Mouse (Mus musculus): Measurements from ENCODE around the gene Tubgcp3.
"Not testable (repeated sequence)": the region's sequence is repeated elsewhere in the genome, so short reads cannot be mapped to it uniquely, and the experiment has no call there.

Tubgcp3 gene

DNA sequence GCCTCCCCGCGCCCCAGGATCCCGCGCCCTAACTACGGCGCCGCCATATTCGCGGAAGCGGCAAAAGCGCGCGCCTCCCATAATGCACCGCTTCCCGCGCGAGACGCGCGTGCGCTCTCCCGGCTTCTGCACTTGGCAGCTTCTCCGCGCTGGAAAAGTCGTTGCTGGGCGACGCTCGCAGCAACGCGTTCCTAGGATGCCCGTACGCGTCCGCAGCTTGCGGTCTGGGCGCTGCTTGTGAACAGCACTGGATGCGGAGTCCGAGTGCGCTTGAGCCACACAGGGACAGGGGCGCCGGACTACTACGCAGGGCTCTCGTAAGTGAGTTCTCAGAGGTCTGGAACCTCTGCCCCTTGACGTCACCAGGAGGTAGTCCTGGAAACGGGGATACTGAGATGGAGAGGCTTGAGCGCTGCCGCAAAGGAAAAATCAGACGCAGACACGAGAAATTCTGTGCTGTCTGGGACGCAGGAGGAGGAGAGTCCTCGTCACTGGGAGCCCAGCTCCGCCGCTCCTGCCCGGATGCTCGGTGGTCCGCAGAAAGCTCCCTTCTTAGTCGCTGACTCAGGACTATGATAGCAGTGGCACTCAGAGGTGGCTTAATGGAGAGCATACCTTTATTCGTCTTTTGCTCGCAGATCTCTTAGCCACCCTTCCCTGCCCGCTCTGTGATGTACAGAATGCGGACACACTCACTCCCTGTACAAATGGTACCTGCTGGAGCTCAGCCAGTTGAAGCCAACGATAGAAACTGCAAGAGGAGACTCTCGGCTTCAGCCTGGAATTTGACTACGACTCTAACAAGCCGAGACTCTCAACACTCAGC is at the start of gene Tubgcp3:
Gene Tubgcp3 (minus strand): TSS at position 193 of the 826 bp plus-strand sequence.
- peak; percentile 61 to 87 for DNase-seq (ENCODE audit: low spot score in 2 of 2)

DNA sequence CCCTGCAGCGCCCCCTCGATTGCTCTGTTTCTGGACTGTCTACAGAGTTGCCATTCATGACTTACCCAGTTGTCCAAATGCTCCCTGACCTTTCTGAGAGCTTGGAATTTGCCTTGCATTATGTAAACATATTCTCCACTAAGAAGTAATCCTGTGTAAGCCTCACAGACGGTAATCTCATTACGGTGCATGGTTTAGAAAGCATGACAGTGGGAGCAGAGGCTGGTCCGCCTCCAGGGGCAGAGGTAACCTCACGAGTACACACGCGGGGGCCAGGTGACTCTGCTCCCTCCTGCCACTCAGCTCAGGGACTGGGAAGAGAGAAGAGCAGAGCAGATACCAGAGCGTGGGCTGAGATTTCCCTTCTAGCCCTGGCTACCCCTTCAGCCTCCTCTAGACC is 47.0 kb upstream of the Tubgcp3 start:
- no peak for DNase-seq (ENCODE audit: low spot score in 2 of 2)

DNA sequence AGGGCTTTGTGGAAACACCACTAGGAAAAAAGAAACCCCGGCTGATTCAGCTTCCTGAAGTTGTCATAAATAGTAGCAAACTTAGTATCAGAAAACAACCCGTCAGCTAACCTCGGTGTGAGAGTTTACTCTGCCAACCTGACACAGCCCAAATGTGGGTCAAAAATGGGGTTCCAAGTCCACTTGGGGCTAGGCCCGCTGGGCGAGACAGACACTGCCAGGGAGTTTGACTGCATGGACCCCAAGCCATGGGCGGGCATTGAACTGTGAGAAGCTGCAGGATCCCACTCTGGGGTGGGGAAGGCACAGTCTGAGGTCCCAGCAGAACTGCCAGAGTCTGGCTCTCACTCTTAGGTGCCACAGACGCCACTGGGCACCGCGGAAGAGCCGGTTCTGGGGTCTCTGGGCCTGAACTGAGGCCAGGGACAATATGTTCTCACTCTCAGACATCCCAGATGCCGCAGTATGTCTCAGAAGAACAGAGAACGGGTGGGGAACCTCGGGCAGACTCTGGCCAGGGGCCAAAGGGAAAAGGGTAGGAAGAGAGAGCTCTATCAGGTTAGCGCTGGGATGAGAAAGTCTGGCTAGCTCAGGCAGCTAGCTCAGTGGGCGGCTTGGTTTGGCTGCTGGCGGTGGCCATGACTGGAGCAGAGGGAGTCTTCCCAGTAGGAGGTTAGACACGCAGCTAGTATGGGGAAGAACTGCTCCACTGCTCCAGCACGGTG is 44.0 kb upstream of the Tubgcp3 start:
- no peak for DNase-seq (ENCODE audit: low spot score in 2 of 2)

DNA sequence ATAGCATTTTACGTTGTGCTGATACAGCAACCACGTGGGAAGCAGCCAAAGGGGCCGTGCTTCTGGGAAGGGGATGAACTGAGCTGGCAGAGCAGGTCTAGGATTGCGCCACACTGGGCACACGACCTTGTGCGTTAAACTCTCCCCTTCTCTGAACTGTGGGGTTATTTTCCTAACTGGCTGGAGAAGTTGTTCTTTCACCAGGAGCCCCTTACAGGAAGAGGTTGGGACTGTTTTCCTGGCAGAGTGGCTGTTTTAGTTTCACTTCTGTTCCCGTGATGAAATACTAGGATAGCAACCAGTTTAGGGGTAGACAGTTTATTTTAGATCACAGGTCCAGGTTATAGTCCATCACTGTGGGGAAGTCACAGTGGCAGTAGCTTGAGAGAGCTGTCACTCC is 39.6 kb upstream of the Tubgcp3 start:
- DNase-seq (ENCODE audit: low spot score in 2 of 2), result no peak

DNA sequence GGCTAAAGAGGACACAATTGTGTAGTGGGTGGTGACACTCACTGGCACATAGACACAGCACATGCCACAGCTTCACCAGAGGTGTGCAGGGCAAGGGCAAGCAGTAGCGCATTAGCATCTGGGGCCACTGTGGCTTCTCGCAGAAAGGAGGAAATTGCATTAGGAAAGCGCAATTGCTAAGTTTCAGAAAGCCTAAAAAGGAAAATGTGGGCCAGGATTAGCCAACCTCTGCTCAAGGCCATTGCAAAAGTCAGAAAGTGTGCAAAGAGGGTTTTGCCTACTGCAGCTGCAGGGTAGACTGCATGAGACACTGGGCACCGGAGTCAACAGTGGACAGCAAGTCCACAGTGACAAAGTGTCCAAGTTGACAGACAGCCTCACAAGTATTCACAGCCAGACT is 31.5 kb upstream of the Tubgcp3 start:
- DNase-seq (ENCODE audit: low spot score in 2 of 2), result no peak

DNA sequence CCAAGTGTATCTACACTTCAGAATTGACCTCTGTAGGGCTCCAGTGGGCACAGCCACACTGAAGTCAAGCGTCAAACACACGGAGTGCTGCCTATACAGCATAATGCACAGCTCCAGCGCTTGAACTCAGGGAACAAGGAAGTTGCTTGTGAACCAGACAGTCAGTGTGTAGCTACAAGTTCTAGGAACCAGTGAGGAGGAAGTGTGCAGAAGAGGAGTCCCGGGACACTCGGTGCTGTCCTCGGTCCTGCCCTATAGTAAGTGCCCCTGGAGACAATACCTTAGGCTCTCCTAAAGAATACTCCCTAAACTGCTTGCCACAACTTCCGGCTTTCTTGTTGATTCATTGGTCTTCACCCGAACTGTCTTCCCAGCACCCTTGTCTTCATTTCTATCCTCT is 30.2 kb upstream of the Tubgcp3 start:
- no peak for DNase-seq (ENCODE audit: low spot score in 2 of 2)

DNA sequence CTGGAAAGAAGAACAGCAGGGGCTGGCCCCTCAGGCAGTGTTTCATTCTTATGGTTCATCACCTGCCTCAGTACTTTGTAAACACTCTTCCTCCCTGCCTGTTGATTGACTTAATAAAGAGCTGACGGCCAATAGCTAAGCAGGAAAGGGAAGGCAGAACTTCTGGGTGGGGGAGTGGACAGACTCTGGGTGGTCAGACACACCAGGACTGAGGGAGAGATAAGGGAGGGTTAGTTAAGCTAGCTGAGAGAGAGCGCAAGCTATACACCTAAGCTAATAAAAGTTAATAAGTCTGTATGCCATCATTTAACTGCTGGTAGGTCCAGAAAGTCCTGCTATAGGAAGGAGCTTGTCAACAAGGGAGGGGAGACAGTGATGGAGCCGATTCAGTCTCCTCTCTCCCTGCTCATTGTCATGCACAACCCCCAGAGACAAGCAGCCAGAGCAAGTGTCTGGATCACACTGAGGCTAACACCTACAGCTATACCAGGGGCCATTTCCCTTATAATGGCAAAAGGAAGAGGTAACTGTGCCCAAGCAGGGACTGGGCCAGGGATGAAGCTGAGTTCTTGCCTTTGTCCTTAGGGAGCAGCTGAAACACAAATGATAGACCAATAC is 26.7 kb upstream of the Tubgcp3 start:
- DNase-seq (ENCODE audit: low spot score in 2 of 2), result no peak

DNA sequence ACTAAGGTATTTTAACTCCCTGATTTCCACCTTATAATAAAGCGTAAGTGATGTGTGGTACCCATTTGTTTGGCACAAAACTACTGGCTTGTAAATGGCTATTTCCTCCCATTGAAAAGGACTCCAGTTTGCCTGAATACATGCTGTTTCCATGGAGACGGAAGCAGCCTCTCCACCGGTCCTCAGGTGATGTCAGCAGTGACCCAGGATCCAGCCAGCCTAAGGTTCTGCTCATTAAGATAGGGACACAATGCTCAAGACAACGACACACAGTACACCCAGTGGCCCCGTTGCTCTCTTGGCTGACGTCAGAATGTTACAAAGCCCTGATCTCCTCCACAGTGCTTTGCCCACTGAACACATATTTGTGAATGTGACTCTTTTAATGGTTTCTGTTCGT is 16.8 kb upstream of the Tubgcp3 start:
- DNase-seq (ENCODE audit: low spot score in 2 of 2), result no peak

DNA sequence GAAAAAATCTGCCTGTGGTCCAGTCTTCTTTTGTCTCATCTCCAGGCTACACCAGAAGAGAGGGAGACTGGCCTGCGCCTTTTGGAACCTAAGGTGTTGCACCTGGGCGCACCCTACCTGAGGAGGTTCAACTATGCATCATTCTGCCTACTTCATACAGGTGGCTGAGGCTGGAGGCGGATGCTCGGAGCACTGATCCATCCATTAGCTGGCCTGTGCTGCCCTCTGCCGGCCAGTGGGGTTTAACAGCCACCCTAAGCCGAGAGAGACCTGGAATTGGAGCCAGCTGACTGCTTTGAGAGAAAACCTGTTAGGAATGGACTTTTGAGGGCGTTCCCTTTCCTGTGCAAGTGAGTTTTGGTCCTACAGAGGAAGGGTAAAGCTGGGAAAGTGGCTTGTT is 5.5 kb upstream of the Tubgcp3 start:
- DNase-seq (ENCODE audit: low spot score in 2 of 2), result peak; percentile 24 to 84

DNA sequence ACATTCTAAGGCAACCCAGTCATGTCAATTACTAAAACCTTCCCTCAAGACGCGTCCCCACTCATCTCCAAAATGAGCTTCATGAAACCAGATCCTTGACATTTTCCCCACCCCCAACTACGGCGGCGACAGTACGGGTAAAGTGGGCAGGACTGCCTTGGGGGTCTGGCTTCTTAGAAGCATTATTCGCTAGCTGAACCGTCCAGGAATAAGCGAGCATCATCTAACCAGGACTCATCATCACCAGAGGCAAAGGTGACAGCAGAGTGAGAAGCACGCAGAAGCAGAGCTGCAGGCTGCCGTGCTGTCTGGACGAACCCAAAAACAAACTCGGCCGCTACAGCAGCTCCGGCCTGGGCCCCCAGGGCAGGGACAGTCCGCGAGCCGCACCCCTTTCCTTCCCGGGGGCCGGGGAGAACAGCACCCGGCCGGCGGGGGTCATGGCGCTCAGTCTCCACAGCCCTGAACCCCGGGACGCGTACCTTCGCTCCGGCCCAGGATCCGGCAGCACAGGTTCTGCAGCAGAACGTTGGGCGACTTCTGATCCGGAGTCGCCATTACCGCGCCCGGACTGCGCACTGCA is 484 bp downstream of the Tubgcp3 start:
- DNase-seq (ENCODE audit: low spot score in 2 of 2), result no peak

DNA sequence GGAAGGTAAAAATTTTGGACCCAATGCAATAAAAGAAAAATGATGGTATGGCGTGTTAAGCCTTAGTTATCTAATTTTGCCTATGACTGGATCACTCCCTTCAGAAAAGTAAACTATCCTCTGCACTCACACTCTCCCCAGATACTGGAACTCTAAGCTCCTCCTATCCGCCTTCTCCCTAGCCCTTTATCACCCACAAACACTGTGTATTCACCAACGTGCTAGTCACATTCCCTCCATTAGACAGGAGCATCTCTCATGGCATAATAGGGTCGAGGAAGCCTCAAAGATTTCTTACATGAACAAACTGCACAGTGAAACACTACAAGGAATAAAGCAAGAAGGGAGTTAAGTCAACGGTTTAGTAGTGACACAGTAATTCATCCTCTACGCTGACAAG is 1.1 kb downstream of the Tubgcp3 start:
- DNase-seq (ENCODE audit: low spot score in 2 of 2), result no peak

DNA sequence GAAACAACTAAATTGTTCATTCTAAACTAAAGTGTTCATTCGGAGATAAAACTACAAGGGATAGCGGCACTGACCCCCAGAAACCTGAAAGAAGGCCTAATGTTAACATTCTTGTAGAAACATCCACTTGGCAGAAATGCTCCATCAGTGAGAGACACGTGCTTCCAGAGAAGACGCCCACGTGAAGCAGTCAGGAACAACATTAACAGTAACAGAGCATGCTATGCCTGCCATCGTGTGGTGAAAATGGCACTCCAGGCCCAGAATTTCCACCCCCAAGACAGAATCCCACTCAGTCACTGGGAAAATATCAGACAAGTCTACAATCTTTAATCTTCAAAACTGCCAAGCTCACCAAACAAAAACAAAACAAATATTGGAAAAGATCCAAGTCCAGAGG is 3.2 kb downstream of the Tubgcp3 start:
- DNase-seq (ENCODE audit: low spot score in 2 of 2), result no peak

DNA sequence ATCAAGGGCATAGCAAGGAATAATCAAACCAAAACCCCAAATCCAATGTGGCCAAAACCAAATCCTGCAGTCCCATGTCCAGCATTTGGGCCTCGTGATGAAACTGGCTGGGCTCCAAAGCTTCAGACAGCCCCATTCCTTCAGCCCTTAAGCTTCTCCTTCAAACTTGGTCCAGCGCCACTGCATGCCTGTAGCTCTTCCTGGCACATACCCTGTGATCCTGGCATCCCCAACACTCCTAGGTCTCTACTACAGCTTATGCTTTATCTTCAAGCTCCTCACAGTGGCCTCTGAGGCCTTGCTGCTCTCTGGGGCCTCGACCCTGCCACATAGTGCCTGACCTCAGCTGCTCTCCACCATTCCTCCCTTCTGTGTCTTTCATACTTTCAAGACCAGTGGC is 5.5 kb downstream of the Tubgcp3 start:
- not testable (repeated sequence) for DNase-seq (ENCODE audit: low spot score in 2 of 2)

DNA sequence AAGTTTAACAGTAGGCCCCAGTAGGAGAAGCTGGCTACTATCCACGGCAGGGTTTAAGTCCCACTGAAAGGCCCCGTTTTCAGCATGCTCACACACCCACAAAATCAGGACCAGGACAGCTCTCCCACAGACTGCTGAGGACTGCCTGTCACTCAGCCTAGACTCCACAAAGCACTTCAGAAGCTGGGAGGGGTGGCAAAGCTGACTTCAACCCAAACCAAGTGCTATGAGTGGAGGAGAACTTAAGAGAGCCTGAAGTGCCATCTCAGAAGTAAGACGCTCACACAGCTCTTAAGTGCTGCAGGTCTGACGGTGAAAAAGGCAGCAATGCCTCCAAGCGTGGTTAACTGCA is 9.0 kb downstream of the Tubgcp3 start:
- no peak for DNase-seq (ENCODE audit: low spot score in 2 of 2)

DNA sequence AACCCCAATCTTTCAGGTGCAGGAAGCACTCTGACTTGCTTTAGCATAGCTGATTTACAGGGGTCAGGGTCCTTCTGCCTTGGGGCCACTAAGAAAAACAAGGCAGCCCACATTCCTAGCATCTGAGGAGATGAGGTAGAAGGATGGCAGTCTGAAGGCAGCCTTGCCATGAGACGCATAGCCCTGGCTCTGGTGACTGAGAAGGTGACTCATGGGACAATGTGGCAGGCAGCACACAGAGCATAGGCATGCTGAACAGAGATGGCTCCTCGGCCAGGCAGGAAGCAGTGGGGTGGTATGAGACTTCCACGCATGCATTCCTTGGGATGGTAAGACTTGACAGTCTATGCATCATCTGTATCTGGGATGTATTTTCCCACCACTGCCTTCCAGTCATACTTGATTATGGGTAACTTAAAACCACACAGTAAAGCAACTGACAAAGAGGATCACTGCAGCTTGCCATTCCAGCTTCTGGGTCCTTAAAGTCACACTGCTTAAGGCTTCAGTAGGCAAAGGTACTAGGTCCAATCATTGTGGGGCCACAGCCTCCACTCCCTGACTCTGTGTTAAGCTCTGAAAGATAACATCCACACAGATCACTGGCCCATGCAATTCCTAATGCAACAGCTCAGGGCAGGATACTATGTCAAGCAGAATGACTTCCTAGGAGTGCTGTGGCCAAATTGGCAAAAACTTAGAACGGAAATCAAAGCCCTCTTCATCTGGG is 9.5 kb downstream of the Tubgcp3 start:
- DNase-seq (ENCODE audit: low spot score in 2 of 2), result no peak

DNA sequence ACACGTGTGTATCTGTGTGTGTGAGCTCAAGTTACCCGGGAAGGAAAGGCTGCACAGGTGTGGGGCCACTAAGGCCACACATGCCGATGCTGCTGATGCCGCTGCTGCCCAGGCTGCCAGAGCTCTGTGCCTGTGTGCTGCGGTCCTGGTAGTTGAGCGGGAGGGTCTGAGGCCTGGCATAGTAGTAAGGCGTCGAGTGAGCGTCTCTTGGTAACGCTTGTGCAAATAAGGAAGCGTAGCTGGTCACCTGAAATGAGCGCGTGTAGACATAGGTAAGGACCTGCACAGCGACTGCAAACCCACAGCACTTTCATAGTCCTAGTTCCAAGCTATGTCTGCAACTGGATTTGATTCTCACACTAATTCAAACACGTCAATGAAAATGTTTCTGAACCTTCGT is 14.6 kb downstream of the Tubgcp3 start:
- DNase-seq (ENCODE audit: low spot score in 2 of 2), result no peak

DNA sequence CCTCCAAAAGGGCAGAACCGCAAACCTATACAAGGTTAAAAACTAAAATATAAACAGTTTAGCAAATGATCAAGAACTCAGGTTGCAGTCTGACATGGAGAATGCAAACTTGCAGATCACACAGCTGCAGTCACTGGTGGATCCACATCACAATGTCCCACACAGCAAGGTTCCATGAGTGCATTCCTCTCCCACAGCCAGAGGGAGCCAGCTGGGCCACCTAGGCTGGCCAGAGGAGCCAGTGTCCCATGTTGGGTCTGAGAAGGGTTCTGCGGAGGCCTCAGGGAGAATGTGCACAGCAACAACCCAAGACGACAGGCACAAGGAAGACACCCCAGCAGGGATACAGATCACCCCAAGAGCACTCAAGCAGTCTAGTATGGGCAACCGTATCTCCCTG is 20.8 kb downstream of the Tubgcp3 start:
- no peak for DNase-seq (ENCODE audit: low spot score in 2 of 2)

DNA sequence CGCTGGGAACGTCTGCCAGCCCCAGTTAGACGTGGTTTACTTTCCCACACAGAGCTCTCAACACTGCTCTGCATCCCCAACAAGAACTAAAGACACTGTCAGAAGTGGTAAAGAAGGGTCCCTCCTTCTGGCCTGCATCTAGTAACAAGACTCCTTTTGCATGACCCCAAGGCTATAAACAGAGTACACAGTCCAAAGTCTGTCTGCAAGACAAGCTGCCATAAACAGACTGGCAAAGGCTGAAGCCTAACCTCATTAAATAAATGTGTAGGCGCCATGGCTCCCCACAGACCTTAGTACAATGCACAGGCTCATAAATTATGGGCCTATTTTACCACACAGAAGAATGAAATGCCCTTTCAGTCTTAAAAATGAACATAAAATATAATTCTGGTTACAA is 21.6 kb downstream of the Tubgcp3 start:
- DNase-seq (ENCODE audit: low spot score in 2 of 2), result no peak

DNA sequence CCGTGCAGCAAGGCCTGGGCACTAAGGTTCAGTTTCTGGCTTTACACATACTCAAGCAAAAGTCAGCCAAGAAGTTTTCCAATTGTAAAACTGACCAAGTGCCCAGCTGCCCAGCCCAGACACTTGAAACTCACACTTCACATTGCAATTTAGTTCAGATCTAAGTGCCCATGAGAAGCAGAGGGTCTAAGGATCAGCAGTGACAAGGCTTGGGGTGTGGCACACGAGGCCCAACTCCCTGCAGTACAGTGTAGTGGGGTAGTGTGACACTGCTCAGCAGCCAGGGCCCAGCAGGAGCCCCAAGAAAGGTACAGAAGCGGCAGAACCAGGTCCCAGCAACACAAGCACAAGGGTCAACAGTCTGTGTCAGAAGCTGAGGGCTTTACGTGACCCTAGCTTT is 23.1 kb downstream of the Tubgcp3 start:
- no peak for DNase-seq (ENCODE audit: low spot score in 2 of 2)

DNA sequence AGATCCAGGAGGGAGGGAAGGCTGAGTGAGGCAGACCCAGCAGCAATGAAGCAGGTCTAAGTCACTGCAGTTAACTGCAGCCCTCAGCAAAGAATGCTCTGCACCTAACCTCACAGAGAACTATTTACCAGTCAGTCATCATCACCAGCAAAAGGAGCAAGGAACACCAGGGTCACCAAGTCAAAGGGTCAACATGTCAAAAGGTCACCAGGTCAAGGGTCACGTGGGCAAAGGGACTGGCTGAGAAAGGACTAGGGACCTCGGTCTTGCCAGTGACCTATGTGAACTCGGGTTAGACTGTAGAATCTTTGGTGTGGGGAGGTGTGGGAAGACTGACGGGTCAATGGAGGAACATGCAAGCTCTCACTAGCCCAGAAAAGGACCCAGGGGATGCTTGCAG is 25.5 kb downstream of the Tubgcp3 start:
- DNase-seq (ENCODE audit: low spot score in 2 of 2), result no peak

DNA sequence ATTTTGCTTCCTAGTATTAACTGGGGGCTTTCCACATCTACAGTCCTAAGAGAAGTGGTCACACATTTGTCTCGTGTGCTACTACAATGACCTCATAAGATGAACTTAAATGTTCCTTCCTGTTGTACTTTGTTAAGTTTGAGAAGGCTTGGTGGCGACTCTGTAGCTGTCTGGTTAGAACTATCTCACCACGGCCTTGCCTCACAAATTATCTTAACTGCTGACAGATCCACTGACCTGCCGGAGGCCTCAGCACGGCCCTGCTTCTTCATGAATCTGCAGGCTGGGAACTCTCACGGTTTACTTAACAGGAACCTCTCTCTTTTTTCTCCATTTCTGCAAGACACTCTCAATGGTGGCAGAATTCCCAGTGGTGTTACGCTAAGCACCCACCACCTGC is 27.2 kb downstream of the Tubgcp3 start:
- no peak for DNase-seq (ENCODE audit: low spot score in 2 of 2)

DNA sequence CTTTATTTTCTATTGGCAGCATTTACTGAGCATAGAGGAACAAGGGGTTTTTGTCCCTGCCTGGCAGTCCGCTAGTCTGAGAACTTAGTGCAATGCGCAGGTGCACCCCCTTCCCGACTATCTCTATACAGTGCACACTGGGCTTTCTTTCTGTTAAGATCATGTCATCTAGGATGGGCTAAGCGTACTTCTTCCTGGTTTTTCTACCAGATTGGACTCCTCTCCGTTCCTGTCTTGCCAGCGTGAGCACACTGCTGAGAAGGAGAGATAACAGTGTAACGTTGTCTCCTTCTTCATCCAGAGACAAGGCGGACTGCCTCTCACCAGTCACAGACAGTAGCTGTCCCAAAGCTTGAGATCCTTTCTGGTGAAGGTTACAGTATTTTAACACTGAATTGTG is 27.7 kb downstream of the Tubgcp3 start:
- DNase-seq (ENCODE audit: low spot score in 2 of 2), result no peak

Measured in thymus, postnatal 10 days (tissue).